Mouse (Mus musculus) testis, postnatal 10 days (tissue): ENCODE results near the gene Ar.

Experiments
- DNase-seq: peaks from one replicate; pipeline ENCODE4 v3.0.0; 2021; ENCODE audit warnings: low spot score

The Ar gene

DNA sequence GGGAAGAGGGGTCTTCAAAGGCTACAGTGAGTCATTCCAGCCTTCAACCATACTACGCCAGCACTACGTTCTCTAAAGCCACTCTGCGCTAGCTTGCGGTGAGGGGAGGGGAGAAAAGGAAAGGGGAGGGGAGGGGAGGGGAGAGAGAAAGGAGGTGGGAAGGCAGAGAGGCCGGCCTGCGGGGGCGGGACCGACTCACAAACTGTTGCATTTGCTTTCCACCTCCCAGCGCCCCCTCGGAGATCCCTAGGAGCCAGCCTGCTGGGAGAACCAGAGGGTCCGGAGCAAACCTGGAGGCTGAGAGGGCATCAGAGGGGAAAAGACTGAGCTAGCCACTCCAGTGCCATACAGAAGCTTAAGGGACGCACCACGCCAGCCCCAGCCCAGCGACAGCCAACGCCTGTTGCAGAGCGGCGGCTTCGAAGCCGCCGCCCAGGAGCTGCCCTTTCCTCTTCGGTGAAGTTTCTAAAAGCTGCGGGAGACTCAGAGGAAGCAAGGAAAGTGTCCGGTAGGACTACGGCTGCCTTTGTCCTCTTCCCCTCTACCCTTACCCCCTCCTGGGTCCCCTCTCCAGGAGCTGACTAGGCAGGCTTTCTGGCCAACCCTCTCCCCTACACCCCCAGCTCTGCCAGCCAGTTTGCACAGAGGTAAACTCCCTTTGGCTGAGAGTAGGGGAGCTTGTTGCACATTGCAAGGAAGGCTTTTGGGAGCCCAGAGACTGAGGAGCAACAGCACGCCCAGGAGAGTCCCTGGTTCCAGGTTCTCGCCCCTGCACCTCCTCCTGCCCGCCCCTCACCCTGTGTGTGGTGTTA is at the start of gene Ar:
Ar (plus strand) TSS at position 239 of the 812 bp plus-strand sequence.
- peak; percentile 72 for DNase-seq

DNA sequence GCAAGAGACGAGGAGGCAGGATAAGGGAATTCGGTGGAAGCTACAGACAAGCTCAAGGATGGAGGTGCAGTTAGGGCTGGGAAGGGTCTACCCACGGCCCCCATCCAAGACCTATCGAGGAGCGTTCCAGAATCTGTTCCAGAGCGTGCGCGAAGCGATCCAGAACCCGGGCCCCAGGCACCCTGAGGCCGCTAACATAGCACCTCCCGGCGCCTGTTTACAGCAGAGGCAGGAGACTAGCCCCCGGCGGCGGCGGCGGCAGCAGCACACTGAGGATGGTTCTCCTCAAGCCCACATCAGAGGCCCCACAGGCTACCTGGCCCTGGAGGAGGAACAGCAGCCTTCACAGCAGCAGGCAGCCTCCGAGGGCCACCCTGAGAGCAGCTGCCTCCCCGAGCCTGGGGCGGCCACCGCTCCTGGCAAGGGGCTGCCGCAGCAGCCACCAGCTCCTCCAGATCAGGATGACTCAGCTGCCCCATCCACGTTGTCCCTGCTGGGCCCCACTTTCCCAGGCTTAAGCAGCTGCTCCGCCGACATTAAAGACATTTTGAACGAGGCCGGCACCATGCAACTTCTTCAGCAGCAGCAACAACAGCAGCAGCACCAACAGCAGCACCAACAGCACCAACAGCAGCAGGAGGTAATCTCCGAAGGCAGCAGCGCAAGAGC is 1.3 kb downstream of the Ar start:
- peak; percentile 49 for DNase-seq

DNA sequence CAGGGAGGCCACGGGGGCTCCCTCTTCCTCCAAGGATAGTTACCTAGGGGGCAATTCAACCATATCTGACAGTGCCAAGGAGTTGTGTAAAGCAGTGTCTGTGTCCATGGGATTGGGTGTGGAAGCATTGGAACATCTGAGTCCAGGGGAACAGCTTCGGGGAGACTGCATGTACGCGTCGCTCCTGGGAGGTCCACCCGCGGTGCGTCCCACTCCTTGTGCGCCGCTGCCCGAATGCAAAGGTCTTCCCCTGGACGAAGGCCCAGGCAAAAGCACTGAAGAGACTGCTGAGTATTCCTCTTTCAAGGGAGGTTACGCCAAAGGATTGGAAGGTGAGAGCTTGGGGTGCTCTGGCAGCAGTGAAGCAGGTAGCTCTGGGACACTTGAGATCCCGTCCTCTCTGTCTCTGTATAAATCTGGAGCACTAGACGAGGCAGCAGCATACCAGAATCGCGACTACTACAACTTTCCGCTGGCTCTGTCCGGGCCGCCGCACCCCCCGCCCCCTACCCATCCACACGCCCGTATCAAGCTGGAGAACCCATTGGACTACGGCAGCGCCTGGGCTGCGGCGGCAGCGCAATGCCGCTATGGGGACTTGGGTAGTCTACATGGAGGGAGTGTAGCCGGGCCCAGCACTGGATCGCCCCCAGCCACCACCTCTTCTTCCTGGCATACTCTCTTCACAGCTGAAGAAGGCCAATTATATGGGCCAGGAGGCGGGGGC is 2.0 kb downstream of the Ar start:
- peak; percentile 47 for DNase-seq

DNA sequence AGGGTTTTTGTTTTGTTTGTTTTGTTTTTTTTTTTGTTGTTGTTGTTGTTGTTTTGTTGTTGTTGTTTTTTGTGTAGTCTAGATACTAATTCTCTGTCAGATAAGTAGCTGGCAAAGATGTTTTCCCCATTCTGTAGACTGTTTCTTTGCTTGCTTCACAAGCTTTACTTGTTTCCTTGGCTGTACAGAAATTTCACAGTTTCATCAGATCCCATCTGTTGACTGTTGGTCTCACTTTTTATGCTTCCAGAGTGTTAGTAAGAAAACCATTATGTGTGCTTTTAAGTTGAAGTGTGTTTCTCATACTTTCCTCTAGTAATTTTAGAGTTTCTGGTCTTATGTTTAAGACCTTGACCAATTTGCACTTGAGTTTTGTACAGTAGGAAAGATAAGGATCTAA is 41.2 kb downstream of the Ar start:
- DNase-seq: no peak

DNA sequence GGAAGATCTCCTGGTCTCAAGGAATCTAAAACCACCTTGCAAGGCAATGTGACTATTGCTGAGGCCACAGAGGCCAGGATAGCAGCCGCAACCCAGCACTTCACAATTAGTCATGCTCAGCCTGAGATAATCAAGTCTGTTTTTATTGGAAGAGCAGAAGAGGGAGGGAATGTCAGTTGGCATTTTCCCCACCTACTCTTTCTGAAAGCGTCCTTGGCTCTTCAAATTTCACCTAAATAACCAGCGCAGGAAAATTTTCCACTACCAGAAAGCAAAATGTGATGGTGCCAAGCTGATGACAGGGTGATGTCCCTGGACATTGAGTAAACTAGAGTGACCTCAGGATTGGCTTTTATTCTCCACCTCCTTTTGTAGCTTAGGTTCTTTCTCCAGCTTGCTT is 57.2 kb downstream of the Ar start:
- DNase-seq: no peak

DNA sequence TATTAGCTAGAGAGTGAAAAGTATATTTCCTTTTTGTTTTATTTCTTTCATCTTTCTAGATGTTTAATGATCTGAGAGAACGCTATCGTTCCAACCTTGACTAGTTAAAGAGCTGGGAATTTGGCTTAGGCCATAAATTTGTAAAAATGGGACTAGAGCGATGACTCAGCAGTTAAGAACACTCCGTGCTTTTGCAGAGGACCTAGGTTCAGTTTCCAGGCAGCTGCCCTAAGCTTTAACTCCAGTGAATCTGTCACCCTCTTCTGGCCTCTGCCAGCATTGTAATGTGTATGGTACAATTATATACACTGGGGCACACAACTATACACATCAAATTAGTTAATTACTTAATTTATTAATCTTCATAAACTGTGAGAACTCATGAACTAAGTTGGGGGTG is 58.6 kb downstream of the Ar start:
- DNase-seq: no peak

DNA sequence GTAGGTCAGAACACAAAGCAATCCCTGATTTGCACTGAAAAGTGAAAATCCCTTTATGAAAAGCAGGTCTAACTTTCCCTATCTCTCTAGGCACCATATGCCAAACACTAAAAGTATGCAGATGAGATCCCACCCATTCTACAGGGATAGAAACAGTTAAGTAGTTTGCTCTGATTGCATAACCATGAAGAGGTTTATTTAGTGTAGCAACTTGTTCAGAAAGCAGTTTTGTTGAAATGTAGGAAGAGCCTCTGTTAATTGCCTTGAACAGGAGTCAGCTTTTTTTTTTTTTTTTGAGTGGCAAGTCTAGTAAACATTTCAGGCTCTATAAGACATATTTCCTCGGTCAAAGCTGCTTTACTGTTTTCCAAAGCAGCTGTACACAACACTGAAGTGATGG is 67.5 kb downstream of the Ar start:
- DNase-seq: no peak

DNA sequence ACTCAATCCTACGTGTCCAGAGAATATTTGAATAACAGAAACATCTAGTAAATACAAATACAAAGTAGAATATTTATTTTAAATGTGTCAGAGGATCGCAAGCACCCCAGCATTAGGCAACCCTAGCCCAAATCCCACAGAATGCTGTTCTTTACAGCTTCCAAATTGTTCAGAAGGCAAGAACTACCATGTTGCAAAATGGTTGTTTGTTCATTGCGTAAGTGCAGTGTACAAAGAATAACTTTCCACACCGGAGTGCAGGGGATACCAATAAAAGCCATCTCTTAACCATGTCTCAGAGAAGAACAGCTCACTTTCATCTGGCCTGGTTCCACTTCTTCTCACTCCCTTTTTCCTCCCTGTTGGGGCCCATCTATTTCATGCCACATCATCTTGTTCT is 90.4 kb downstream of the Ar start:
- no peak for DNase-seq

DNA sequence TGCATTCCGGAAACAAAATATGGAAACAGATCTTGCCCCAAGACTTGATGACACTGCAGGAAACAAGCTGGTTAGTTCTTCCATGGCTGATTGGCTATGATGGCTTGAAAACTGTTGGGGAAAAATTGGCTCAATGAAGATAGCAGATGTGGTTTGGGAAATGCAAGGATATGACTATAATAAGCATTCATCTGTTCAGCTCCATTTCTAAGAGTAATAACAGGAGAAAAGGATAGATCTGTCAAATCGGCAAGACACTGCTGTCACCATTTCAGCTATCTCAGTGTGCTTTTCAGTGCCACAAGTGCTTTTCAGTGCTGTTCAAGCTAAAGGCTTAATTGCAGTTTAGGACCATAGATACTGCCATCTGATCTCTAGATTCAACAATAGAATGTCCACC is 96.5 kb downstream of the Ar start:
- DNase-seq: no peak

DNA sequence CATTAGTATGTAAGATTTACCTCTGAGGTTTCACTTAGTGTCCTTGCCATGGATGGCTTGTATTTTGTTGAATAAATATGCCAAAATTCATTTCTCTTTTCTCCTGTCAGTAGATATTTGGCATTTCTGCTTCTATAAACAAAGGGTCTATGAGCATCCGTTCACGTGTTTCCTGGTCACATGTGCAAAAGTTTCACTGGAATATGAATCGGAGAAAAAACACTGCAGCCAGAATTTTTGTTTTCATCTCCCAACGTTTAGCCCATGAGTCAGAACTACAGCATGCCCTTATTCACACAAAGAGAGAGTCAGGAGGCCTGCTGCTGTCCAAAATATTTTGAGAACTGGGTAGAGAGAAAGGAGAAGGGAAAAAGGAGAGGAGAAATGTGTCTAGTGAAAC is 99.8 kb downstream of the Ar start:
- no peak for DNase-seq

DNA sequence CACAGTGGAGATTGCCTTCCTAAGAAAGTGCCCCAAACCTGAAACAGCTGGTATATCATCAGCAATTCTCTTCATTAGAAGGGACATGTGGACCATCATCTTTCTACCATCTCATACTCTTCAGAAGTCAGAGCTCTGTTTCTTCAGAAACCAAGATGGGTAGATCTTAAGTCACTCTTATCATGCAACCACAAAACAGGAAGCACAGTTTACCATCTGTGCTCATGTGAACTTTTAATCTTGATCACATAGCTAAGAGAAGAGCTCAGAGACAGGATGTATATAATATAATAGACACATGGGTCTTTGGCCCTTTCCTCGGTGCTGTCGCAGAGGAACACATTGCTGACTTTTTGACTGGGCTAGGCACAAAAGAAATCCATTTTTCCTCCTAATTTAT is 111.1 kb downstream of the Ar start:
- DNase-seq: no peak

DNA sequence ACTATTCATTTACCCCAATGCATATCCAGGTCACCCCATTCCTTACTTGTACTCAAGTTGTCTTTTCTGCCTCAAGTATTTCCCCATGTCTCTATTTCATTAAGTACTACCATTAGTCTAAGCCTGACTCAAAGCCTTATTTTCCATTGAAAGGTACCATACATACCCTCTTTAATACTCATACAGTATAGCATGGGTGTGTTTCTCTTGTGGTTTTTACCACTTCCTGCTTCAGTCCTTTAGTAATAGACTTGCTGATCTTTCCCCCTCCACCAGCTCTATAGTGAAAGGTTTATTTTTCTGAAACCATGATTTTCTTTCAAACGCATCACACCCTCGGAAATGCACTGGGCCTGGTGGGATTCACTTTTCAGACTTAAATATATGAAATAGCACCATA is 117.2 kb downstream of the Ar start:
- DNase-seq: no peak

DNA sequence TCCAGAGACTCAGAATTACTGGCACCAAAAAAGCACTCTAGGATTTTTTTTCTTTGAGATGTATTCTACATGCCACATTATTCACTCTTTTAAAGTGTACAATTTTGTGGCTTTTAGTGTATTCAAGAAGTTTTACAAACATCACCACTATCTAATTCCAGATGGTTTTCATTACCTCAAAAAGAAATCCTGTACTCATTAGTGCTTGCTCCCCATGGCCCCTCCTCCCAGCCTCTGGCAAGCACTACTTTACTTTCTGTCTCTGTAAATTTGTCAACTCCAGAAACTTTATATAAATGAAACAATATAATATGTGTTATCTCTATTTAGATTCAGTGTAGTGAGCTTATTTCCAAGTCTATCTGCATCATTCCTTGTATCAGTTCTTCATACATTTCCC is 122.8 kb downstream of the Ar start:
- no peak for DNase-seq

DNA sequence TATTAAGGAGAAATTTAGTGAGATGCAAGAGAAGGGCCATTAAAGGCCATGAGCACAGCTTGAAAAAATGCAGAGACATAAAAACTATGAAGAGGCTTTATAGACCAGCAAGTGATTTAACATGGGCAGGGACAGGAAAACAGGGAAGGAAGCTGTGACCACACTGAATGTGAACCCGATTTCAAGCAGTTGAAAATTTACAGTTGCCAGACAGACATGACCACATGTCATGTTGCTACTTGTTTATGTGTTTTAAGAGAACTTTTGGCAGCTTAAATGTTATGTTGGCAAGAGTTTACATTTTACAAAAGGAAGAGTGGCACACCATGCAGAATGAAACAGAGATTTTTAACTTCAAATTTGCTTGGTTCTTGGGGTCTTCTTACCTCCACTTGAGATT is 143.2 kb downstream of the Ar start:
- DNase-seq: no peak

DNA sequence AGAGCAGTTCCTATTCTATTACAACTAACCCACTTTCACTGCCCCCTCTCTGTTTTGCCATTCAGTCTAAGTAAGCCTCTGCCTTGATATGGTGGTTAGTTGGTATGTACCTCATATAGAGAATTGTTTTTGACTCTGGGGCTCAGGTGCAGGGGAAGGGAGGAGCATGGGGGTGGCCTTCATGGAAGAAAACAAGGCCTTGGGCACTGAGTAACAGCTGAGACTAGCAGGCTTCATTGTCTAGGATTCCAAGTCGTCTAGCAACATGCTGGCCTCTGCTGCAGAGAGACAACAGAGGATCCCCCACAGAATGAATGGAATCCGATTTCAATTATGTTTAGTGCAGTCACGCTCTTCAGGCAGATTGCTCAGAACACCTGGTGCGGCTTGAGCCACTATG is 152.1 kb downstream of the Ar start:
- DNase-seq: no peak

DNA sequence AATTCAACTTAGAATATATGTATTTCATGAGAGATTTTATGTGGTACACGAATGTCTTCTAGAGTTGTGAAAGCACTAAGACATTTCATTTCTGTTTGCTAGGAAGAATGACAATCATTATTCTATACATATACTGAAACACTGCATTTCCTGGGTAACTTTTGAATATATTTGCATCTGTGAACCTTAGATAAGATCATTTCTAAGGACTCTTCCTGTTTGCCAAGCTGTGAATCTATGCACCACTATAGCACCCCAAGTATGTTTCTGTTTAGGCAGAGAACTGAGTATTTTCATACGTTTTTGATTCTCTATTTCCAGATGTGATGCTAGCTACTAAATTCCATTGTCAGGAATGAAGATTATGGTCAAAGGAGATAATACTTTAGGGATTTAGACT is 153.4 kb downstream of the Ar start:
- DNase-seq: no peak

DNA sequence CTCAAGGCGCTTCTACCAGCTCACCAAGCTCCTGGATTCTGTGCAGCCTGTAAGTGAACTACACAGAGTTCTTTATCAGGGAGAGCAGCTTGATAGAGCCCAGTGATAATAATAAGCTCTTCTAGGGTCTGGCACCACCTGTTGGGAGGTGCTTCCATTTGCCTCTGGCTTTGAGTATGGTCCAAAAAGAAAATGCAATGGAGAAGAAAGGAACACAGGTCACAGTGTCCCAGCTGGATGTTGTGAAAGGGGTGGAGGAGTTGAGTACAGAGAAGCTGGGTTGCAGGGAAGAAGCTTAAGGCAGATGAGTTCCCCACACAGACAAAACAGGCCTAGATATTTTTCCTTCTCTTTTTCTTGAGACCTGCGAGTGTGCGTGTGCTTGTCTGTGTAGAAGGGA is 167.4 kb downstream of the Ar start:
- DNase-seq: no peak

DNA sequence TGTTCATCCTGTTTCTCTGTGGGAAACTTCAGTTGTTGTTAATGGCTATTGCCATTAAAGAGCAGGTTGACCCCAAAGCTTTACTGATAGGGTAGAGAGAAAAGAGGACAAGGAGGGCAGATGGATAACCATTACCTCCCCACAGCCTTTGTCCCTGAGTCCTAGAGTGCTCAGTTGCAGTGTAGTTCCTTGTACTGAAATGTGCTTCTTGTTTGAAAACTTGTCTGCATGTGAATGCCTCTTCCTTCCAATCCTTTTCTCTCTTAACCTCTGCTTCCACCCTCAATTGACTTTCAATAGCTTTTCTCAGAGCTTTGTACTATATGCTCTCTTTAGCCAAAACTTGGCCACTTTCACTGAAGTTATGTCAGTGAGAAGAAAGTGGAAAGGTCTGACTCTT is 168.9 kb downstream of the Ar start:
- DNase-seq: no peak

DNA sequence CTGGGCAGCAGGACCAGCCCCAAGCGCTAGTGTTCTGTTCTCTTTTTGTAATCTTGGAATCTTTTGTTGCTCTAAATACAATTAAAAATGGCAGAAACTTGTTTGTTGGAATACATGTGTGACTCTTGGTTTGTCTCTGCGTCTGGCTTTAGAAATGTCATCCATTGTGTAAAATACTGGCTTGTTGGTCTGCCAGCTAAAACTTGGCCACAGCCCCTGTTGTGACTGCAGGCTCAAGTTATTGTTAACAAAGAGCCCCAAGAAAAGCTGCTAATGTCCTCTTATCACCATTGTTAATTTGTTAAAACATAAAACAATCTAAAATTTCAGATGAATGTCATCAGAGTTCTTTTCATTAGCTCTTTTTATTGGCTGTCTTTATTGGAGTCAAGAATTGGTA is 174.5 kb downstream of the Ar start:
- DNase-seq: no peak

DNA sequence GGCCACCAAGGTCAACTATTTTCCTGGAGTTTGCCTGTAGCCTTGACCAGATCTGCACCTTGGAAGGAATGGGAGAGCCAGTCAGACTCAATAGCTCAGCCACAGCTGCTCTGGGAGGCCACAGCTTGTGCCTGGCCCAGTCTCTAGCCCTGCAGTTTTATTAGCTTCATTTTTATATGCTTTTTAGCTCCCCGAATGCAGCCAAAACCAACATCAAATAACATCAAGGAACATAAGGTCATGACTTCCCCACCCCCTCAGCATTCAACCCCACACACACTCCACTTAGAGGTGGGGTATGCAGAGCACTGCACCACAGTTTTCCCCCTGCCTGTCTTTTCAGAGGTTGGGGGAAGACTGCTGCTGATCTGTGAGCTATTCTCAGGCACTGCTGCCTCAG is 198.9 kb downstream of the Ar start:
- DNase-seq: no peak

DNA sequence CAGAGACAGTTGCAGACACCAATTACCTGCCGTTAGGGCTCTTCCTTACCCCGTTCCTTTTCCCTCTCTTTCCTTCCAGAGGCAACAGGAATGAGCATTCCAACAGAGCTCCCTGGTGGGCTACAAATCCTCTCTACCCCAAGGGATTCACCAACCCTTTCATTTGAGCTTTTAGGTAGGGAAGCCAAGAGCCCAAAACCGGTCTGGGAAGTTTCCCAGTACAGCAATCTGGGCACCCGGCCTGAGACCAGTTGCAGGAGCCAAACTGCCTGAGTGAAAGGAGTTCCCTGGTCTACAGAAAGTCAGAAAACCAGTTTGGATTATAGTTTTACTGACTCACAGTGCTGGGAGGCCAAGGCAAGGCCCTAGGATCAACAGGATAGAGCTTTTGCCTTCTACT is 199.5 kb downstream of the Ar start:
- DNase-seq: peak; percentile 46
